Mouse (Mus musculus): ENCODE results near the gene Dnah2.
"Not testable (repeated sequence)": the region's sequence is repeated elsewhere in the genome, so short reads cannot be mapped to it uniquely, and the experiment has no call there.

The Dnah2 gene

DNA sequence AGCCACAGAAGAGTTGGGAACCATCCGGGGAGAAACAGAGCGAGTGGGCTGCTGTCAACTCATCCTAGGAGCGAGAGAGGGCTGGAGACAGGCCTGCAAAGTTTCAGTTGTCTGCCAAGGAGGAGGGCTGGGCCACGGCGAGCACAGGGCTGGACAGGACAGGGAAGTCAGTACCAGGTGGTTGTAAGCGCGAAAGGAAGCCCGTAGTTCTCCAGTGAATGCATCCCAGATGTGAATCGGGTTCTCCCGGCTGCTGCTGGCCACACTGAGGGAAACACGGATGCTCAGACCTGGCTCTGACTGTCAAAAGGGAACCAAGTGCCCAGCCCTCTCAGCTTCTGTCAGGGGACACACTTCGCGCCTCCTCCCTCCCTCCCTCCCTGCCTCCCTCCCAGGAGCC, 14.5 kb upstream of the Dnah2 start:
- no peak for DNase-seq (ENCODE audit: extremely low spot score)

DNA sequence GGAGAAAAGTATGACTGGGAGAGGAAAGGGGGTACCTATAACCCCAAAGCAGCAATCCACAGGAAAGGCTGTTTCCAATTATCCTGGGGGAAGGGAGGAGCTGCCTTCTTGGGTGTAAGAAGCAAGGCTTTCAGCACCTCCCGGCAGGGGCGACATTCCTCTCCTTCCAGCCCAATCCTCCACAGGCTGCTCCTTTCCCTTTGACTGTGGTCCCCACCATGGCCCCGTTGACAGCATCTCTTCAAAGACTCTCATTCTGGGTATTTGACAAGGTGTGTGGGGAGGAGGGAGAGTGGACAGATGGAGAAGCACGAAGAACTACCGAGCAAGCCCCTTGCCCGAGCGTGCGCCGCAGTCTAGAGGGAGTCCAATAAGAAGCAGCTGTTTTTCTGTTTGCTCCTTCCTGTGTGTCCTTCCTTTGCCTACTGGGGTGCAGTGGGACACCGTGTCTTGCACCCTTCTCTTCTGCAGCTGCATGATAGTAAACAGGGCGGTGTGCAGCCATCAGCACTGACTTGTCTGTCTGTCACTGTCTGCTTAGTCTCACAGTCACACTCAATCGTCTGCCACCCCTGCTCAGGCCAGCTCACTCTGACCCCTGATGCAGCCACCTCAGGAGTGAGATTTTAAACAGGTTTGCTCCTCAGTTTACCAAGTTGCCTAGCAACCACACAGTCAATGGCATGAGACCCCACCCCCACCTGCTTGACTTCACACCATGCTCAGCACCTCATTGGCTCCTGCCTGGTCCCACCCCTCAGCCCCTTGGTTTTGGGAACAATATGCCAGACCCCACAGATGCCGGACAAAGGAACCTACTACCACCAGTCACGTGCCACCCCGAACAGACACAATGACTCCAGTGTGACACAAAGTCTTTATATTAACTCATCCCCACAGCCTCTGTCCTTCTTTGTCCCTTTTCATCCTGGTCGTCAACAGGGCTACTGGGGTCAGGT, 12.3 kb upstream of the Dnah2 start:
- DNase-seq (ENCODE audit: extremely low spot score), result peak; percentile 78

DNA sequence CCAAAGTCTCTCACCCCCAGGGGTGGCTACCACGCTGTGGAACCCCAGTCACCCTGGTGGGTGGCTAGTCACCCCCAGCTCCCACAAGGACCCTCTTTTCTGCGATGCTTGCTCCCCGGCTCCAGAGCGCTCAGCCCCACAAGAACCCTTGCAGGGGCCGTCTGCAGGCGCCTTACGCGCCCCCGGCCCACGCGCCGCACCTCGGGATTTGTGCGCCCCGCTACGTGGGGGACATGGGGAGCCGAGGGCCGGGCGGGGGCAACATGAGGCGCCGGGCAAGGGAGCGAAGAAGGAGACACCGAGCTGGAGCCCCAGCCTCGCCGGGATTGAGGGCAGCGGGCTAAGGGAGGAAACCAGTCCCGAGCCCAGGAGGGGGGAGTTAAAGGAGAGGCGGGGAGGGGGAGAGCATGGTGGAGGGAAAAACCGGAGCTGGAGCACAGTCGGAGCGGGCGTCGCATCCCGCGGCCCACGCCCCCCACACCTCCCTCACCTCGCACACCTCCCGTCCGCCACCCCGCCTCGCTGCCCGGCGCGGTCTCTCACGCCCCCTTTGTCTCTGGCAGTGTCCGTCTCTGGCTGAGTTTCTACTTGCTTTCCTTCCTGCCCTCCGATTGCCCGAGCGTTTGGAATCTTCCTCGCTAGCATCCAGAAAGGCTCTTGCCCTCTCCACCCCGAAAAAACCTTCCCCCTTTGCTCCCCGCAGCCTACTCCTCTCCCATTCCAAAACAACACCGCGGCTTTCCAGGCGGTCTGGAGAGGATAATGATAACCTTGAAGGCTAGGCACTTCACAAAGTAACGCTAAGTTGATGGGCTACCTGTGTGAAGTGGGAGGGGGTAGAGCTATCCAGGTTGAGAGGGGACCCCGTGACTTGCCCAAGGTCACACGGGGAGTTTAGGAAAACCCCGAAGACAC, 11.2 kb upstream of the Dnah2 start, which contains the start of gene Efnb3:
Efnb3 (minus strand) TSS at position 355 of the 915 bp plus-strand sequence.
- peak; percentile 86 for DNase-seq (ENCODE audit: extremely low spot score)

DNA sequence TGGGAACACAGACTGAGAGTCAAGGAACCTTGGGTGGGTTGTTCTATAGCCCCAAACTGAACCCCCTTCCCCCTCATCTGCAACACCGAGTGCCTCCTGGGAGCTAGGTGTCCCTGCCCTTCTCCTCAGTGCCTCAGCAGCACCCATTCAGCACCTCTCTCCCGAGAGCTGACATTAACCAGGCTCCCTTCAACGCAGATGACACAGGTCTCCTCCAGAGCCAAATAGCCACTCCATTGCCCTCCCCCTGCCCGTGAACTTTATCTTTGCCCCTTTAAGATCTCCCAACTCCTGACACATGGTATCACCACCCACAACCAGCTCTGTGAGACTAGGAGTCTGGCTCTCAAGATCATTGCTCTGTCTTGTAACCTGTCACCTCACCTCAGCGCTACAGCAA, 10.3 kb upstream of the Dnah2 start:
- no peak for DNase-seq (ENCODE audit: extremely low spot score)

DNA sequence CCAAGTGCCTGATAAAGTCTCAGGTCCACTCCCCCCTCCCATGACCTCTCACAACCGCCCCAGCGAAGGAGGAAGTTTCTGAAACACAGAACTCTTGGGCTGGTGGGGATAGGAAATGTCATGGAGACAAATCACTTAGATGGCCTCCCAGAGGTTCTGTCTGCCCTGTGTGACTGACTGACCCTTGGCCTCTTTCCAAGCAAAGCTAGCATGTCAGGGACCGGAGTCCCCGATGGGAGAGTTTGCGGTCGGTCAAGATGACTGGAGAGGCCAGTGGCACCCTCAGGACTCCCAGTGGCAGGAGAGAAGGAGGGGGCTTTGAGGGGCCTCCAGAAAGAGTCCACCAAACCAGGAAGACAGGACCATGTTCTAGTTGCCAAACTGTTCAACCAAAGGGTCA, 9.8 kb upstream of the Dnah2 start:
- DNase-seq (ENCODE audit: extremely low spot score), result no peak

DNA sequence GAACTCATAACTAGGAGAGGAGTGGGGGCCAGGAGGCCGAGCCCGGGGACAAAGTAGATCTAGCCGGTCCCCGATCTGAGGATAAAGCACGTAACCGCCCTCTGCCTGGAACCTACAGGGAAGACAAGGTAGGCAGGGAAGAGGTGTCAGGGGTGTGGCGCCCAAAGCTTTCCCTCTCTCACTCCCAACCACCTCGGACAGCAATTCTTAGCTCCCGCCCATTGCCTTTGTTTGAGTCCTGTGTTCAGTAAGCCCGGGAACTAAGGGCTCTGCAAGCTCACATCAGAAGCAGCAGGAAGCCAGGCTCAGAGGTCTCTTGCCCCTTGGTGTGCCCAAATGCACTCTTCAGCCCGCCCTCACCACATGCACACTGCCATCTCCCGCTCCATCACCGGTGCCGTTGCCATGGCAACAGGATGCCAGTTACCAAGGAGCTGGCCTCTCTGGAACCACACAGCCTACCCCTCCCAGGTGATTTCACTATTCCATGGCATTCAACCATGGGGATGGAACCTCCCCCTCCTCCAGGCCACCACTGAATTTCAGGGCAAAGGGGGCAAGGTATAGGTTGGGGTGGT, 8.6 kb upstream of the Dnah2 start:
- DNase-seq (ENCODE audit: extremely low spot score), result peak; percentile 52

DNA sequence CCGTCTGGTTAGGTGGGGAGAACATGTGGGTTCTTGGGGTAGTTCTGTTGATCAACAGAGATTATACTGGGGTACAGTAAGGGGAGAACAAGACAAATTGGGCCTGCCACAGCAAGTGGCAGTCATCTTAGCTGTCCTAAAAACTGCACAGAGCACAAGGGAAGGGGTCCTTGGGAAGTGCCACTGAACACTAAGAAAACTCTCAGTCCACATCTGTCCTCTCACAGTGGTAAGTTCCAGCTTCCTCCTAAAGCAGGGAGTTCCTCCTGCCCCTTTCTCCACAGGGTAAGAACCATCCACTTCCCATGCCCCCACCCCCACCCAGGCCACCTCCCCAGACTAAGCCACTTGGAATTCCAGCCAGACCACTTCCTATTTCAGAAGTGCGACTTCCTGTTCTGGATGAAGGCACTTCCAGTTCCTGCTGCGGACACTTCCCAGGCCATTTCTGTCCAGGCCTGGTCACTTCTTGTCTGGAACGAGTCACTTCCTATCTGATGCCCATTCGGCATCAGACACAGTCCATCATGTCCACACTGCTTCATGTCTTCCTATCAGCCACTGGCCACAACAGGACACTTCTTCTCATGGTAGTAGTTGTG, 5.7 kb upstream of the Dnah2 start:
- no peak for DNase-seq (ENCODE audit: extremely low spot score)

DNA sequence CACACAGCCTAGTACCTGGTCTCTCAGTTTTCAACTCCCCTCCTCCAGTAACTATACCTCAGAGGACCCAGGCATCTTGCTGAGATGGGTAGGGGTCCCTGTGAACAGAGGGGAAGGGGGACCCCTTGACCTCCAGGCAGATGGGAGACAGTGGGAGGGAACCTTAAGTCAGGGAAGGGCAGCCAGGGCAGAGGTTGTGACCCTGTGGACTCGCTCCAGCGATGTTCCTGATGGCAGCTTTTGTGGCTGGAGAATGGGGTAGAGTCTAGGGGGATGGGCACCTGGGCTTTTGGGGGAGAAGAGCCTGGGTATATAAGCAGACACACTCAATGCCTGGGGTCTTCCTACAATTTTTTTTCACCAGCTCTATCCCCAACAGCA, 4.4 kb upstream of the Dnah2 start:
- no peak for DNase-seq (ENCODE audit: extremely low spot score)

DNA sequence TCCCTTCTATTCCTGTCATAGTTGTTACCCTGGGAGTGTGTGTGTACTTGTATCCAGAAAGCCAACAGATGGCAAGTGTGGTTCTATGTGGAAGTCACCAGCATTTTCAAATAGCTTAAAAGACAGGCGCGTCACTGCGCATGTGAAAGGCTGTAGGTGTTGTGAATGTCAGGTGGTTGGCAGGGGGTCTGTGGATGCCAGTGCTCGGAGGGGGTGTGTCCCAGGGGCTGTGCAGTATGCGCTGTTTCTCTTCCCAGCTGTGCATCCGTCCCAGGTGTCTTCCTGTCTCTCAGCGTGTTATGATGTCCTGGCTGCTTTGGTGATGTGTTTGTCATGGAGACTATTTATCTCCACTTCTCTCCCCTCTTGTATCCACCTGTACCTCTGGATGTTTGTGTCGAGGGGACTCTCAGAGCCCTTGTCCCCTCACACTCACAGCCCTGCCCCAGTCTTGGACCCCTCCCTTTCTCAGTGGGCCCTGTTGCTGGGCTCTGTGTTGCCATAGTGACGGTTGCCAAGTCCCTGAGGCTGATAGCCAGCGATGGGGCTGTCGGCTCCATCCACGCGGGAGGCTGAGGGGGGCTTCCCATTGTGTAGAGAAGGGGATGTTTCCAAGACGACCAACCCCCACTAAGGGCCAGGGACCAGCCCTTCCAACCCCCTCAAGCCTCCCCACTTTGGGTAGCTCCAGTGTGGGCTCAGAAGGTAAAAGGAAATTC, 3.9 kb upstream of the Dnah2 start:
- peak; percentile 88 for DNase-seq (ENCODE audit: extremely low spot score)

DNA sequence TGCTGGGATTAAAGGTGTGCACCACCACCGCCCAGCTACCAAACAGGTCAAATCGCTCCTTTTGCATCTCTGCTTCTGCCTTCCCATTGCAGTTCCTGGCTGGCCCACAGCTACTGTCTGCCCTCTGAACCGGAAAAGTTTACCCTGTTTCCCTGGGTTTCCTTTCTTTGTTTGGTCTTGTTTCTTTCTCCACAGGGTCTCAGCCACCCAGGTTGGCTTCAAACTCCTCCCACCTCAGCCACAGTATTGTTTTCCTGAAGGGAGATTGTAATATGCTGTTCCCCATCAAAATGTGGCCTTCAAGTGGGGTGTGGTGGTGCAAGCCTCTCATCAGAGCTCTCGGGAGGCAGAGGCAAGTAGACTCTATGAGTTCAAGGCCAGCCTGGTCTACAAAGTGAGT, 2.4 kb upstream of the Dnah2 start:
- no peak for DNase-seq (ENCODE audit: extremely low spot score)

DNA sequence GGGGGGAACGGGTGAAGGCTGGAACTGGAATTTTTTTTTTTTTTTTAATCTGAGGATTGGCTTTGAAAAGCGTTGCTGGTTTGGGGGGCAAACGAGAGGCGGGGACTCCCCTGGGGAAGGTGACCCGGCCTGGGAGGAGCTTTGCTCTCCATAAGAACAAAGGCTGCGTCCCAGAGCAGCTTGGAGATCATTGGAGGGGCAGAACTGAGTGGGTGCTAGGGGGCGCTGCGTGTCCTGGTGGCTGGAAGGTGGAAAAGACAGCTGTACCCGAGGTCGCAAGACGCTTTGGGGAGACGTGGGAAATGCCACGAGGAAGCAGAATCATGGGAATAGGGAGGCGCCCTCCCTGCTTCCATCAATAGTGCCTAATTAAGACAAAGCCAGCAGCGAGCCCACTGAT, 1.8 kb downstream of the Dnah2 start:
- DNase-seq (ENCODE audit: extremely low spot score), result no peak

DNA sequence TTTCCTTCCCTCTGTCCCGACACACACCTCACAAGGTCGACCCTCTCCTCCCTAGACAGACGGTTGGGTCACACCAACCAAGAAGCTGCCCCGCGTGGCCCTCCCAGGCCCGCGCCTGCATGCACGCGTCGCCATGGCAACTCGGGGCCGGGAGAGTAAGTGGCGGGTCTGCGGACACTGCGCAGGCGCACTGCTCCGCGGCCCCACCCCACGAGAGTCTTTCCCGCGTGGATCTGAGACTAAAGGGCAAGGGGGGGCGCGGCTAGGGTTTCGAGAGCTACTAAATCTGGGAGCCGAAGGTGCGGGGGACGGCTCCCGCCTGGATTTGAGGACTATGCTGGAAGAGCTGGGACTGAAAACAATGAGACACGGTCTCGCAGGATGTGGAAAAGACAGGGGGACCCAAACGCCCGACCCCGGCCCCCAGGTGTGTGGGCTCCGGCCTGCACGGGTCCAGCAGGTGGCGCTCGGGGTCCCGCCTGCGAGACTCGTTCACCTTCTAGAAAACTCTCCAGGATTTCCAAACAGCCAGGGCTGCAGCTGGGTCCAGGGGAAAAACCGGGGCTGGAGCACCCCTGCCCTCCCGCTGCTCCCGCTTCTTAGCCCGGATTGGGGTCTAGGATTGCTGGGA, 2.4 kb downstream of the Dnah2 start:
- peak; percentile 84 for DNase-seq (ENCODE audit: extremely low spot score)

DNA sequence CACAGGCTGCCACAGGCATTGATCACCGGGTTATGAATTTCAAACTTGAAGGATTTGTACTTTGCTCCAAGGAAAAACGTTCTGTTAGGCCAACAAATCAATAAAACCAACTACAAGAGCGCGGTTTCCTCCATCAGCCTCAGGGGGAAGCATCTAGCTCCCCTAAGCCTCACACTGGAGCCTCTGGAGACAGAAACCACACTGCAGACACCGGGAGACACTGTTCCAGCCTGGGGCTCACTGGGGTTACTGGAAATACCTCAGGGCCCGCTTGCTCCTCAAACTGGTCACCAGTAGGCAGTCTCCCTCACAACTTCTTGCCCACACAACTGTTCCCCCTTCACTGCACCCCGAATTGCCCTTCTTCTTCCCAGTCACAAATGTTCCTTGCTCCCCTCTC, 3.0 kb downstream of the Dnah2 start:
- DNase-seq (ENCODE audit: extremely low spot score), result no peak

DNA sequence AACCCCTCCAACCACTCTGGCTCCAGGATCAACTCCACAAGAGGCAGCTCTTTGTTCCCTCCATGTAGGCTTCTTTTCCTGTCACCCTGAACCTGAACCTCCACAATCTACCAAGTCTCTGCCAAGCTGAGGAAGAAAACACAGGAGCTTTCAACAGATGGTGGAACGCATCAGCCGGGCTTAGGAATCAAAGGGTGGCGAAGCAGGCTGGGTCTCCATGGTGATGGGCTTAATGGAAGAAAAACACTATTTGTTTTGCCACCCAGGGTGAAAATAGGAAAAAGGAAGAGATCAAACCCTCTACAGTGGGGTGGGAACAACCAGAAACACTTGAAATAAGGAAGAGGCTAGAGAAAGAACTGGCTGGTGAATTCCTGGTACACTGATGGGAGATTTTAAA, 5.3 kb downstream of the Dnah2 start:
- DNase-seq (ENCODE audit: extremely low spot score), result peak; percentile 37

DNA sequence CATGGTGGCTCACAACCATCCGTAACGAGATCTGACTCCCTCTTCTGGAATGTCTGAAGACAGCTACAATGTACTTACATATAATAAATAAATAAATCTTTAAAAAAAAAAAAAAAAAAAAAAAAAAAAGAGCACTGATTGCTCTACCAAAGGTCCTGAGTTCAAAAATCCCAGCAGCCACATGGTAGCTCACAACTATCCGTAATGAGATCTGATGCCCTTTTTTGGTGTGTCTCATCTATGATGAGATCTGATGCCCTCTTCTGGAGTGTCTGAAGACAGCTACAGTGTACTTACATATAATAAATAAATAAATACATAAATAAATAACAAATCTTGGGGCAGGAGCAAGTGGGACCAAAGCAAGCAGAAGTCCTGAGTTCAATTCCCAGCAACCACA, 7.2 kb downstream of the Dnah2 start:
- DNase-seq (ENCODE audit: extremely low spot score), result not testable (repeated sequence)

DNA sequence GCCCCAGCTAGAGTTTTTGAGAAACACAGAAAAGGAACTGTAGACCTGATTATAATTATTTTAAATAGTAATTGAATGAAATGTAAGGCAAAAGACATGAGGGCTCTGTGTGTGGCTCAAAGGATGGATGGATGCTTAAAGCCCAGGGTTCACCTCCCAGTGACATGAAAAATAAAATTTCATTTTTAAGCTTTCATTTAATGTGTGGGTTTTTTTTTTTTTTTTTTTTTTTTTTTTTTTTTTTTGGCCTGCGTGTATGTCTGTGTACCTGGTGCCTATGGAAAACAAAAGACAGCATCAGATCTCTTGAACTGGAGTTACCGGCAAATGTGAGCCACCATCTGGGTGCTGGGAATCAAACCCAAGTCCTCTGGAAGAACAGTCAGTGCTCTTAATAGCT, 8.2 kb downstream of the Dnah2 start:
- DNase-seq (ENCODE audit: extremely low spot score), result no peak

DNA sequence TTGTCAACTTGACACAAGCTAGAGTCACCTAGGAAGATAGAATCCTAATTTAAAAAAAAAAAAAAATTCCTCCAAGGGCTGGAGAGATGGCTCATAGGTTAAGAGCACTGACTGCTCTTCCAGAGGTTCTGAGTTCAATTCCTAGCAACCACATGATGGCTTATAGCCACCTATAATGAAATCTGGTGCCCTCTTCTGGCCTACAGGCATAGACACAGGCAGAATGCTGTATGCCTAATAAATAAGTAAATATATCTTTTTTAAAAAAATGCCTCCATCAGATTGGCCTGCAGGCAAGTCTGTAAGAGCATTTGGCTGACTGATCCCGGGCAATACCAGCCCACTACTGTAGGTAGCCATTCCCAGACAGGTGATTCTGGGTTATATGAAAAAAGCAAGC, 13.9 kb downstream of the Dnah2 start:
- no peak for DNase-seq (ENCODE audit: extremely low spot score)

DNA sequence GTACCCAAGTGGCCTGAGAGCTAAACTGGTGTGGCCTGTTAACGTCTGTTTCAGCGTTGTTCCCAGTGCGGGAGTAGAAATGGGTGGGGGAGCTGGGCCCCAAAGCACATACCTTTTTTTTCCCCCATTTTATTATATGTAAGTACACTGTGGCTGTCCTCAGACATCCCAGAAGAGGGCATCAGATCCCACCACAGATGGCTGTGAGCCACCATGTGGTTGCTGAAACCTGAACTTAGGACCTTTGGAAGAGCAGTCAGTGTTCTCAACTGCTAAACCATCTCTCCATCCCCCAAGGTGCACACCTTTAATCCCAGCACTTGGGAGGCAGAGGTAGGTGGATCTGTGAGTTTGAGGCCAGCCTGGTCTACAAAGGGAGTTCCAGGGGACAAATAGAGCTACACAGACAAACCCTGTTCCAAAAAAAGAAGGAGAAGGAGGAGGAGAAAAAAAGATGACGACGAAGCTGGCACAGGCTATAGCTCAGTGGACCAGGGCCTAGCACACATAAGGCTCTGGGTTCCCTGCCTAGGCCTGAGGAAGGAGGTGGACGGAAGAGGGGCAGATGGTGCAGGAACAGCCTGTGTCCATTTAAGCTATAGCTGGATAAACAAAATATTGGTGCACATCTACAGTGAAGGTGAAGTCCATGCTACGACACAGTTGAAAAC, 16.3 kb downstream of the Dnah2 start:
- no peak for DNase-seq (ENCODE audit: extremely low spot score)

DNA sequence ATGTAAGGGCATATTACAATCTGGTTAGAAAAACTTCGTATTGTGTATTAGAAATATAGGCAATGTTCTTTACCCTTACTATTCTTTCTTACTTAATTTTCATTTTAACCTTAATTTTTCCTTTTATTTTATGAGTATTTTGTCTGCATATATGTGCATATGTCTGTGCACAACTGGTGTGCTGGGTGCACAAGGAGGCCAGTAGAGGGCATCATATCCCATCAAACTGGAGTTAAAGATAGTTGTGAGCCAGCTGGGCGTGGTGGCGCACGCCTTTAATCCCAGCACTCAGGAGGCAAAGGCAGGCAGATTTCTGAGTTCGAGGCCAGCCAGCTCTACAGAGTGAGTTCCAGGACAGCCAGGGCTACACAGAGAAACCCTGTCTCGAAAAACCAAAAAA, 18.2 kb downstream of the Dnah2 start:
- not testable (repeated sequence) for DNase-seq (ENCODE audit: extremely low spot score)

DNA sequence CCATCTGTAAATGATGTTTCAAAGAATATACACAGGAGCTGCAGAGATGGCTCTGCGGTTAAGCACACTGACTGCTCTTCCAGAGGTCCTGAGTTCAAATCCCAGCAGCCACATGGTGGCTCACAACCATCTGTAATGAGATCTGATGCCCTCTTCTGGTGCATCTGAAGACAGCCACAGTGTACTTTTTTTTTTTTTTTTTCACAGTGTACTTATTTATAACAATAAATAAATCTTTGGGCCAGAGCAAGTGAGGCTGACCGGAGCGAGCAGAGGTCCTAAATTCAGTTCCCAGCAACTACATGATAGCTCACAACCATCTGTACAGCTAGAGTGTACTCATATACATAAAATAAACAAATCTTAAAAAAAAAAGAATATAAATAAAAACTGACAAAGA, 18.6 kb downstream of the Dnah2 start:
- not testable (repeated sequence) for DNase-seq (ENCODE audit: extremely low spot score)

Data from embryo, embryonic 9.5 days (tissue).